Mouse (Mus musculus): ENCODE results near the gene Auts2.

DNA sequence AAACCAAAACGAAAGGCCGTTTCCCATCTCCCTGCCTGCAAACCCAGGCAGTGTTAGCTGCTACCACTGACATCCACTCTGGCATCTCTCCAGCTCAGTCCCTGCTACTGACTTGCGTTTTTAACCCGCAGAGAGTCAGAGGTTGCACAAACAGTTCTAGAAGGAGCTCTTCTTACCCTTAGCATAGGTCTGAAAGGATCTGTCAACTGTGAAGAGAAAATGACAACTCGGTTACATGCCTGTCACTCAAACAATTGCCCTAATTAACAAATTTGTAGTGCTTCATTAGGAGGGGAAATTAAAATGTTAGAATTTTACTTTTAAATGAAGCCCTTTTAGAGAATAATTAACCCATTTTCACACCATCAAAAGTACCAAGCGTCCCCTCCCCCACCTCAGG is 1083.2 kb downstream of the Auts2 start:
- TF ChIP-seq ZNF384 (IDR thresholded peaks at IDR 0.05; ENCODE audit: low read depth, low read length) (no peak), MAFK (IDR thresholded peaks at IDR 0.05; ENCODE audit: insufficient read depth, low read depth, low read length) (no peak), ZC3H11A (IDR thresholded peaks at IDR 0.05; ENCODE audit: borderline replicate concordance, low read depth, low read length) (no peak)
